Mouse (Mus musculus) megakaryocyte-erythroid progenitor cell, adult 5-6 weeks (primary cell): ENCODE data around the gene Dnajc12. TPM values are rescaled to one million over a fixed set of nuclear protein-coding genes. Genes with fewer than 3 reads are reported as not detected.
A peak's percentile ranks its signal among the peaks of the same experiment; 100 is the strongest.
"Not testable (repeated sequence)": the region's sequence is repeated elsewhere in the genome, so short reads cannot be mapped to it uniquely, and the experiment has no call there.

ENCODE experiments used
- ATAC-seq: replicated peaks from 2 replicates; pipeline ENCODE4 v1.8.0; 2016; ENCODE audit warnings: mild to moderate bottlenecking, inconsistent platforms; ENCODE audit not compliant: severe bottlenecking, poor library complexity, low FRiP score, low TSS enrichment
- total RNA-seq, 2 experiments: library from RNA; stranded (forward) in 1 of 2; stranded (reverse) in 1 of 2; fragments of 200-1000, 215-1000 nt in 1 of 2; fragments of >200 nt in 1 of 2; fragmentation: Nextera tagmentation in 1 of 2; gene quantifications; 2 replicates each; pipeline ENCODE4 v1.2.3; 2014 to 2017

Gene Dnajc12
- total RNA-seq, 2 experiments from 2014 or later: 0.68 to 2.8 TPM

- peak; percentile 26 for ATAC-seq
Measured at GRCm38 (mm10) chr10:63381498-63382280, 554 bp upstream of the Dnajc12 start, which contains the start of gene Sirt1. TSS of gene Sirt1 (minus strand) at chr10:63381704.

GRCm38 (mm10) chr10:63385897-63386296 is 3.7 kb downstream of the Dnajc12 start:
- not testable (repeated sequence) for ATAC-seq

- peak; percentile 87 for ATAC-seq
Measured at GRCm38 (mm10) chr10:63386444-63386843, 4.2 kb downstream of the Dnajc12 start.

- no peak for ATAC-seq
Measured at GRCm38 (mm10) chr10:63386991-63387390, 4.7 kb downstream of the Dnajc12 start.

DNA sequence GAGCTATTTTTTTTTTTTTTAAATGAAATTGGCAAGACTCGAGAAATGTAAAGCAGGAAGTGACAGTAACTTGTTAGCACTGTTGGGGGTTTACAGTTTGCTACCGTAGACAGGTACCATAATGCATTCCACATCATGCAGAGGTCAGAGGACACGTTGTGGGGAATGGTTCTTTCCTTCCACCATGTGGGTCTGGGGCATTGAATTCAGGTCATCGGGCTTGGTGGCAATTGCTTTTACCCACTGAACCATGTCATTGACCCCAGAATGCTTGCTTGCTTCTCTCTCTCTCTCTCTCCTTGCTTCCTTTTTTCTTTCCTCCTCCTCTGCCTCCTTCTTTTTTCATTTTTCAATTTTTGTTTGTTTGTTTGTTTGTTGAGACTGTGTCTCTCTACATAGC is 6.7 kb downstream of the Dnajc12 start:
- ATAC-seq: no peak

DNA sequence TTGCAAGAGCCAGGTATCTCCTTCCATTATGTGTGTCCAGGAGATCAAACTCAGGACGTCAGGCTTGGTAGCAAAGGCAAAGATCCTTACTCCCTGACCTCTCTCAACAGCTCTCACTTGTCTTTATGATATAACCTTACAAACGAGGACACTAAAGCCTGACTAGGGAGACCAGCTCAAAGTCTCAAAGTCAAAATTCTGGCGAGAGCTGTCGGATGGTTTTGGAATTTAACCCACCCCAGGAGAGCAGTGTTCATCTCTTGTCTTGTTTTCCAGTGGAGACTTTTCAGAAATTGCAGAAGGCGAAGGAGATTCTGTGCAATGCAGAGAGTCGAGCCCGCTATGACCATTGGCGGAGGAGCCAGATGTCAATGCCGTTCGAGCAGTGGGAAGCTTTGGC is 14.7 kb downstream of the Dnajc12 start:
- ATAC-seq: no peak

DNA sequence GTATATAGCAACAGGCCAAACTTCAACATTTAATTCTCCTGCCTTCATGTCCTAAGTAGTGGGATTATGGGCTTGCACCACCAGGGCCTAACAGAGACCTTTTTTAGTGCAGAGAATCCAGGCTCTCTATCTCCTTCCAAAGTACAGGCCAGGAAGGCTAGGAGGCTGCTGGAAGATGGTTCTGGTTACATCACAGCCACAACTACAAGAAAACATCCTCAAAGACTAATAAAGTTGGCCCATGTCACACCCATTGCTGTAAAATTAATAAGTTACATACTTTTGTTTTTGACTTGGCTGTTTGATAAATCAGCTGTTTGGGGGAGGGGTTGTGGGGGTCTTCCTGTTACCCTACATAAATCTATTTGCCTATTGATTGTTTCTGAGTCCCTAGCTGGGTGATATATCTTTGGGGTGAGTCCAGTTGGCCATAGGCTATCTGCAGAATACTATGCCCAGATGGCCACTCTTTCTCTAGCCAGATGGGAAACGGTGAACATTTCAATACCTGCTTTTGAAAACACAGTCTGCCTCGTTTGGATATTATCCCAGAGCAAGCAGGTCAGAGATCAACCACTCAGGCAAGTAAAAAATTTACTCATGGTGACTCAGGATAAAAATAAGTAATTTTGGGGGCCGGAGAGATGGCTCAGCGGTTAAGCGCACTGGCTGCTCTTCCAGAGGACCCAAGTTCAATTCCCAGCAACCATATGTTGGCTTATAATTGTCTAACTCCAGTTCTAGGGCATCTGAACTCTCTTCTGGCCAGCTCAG is 20.7 kb downstream of the Dnajc12 start:
- no peak for ATAC-seq

- ATAC-seq: no peak
Measured at GRCm38 (mm10) chr10:63403636-63404035, 21.4 kb downstream of the Dnajc12 start.

DNA sequence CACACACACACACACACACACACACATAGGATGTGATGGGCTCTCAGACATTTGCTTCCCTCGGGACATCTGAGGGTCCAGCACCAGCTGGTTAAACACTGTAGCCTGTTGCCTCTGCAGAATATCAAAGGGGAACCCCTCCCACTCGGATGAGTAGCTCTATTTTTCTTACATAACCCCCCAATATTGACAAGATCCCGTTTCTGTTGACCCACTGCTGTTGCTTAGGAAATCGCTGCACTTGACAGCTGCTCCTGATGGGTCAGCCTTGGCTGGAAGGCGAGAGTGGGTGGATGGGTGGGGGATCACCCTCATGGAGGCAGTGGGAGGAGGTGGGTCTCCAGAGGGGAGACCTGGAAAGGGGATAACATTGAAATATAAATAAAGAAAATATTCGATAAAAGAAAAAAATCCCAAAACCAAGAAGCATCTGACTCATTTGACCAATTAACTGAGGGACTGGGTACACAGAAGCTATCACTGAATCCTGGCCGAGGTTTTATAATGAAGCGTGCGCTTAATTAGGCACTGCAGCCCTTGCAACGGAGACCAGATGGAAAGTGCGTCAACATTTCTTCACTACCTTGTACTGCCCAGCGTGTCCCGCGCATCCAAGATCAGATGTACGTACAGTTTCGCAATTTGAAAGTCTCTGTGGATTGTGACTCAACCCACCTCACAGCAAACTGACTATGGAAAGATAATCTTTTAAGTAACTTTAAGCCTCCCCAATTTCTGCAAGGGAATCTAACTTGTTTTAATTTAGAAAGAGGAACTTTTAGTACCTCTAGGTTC is 28.1 kb downstream of the Dnajc12 start:
- ATAC-seq: no peak

DNA sequence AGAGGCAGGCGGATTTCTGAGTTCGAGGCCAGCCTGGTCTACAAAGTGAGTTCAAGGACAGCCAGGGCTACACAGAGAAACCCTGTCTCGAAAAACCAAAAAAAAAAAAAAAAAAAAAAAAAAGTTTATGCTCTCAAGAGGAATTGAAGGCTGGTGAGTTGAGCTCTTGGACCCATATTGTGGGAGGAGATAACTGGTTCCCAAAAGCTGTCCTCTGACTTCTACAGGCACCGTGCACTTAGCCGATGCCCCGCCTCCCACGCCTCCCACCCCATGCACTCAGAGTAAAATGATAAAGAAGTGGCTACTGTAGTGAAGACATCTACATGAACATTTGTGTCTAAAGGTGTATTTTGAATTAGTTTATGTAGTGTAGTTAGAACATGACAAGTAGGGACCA is 29.4 kb downstream of the Dnajc12 start:
- not testable (repeated sequence) for ATAC-seq

GRCm38 (mm10) chr10:63412756-63413155 is 30.5 kb downstream of the Dnajc12 start:
- no peak for ATAC-seq

DNA sequence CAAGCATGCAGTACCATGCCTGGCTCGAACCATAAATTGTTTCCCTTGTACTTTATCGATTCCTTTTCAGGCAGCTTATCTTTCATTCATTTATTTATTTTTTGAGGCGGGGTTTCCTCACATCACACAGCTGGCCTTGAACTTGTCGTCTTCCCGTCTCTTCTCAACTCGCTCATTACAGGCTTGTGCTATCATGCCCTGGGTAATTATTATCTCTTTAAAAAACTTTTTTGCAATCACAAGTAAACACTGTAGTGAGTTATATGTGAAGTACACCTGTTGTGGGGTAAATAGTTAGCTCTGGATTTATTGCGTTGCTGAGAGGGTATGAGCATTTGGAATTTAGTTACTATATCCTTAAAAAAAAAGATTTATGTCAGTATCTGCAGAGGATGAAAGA is 33.0 kb downstream of the Dnajc12 start:
- no peak for ATAC-seq

DNA sequence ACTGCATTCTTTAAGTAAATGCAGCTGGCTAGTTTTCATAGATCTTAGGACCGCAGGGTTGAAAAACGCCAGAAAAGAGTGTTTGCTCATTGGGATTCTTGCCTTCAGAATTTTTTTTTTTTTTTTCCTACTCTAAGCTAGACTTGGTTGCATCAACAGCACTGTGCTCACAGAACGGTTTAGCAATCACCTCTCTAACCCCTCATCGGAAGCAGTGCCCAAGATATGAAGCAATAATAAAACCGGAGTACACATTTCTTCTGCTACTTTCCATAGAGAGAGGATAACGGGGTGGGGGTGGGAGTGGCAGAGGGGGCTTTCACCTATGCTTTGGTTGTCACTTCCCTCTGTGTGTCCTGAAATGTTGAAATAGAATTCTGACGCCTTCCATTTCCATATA is 33.6 kb downstream of the Dnajc12 start:
- ATAC-seq: no peak

GRCm38 (mm10) chr10:63417061-63417460 is 34.8 kb downstream of the Dnajc12 start:
- ATAC-seq: no peak

DNA sequence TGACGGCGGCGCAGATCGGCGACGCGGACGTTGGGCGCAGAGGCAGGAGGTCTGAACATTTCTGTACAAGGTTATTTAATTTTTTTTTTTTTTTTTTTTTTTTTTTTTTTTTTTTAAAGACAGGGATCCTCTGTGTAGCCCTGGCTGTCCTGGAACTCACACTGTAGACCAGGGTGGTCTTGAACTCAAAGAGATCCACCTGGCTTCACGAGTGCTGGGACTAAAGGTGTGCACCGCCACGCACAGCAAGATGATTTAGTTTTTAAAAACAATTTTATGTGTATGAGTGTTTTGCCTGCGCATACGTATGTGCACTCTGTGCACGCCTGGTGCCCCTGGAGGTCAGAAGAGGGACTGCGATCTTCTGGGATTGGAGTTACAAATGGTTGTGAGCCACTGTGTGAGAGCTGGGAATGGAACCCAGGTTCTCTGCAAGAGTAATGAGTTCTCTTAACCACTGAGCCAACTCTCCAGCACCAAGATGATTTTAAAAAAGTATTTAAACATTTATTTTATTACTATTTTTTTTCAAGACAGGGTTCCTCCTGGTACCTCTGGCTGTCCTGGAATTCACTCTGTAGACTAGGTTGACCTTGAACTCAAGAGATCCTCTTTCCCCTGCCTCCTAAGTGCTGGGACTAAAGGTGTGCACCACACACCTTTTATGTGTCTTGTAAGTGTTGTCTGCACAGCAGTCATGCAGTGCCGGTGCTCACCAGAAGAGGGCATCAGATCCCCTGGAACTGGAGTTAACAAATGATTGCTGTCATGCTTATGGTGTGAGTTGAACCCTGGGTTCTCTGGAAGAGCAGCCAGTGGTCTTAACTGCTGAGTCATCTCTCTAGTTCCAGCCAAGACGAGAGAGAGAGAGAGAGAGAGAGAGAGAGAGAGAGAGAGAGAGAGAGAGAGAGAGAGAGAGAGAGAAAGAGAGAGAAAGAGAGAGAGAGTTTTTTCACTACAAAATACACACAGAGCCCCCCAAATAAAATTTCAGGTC is 39.8 kb downstream of the Dnajc12 start, which contains the start of gene Gm7075:
TSS of gene Gm7075 (minus strand) at position 51 of the 997 bp plus-strand sequence.
- peak; percentile 61 for ATAC-seq

- no peak for ATAC-seq
Measured at GRCm38 (mm10) chr10:63422736-63422992, 40.4 kb downstream of the Dnajc12 start.

DNA sequence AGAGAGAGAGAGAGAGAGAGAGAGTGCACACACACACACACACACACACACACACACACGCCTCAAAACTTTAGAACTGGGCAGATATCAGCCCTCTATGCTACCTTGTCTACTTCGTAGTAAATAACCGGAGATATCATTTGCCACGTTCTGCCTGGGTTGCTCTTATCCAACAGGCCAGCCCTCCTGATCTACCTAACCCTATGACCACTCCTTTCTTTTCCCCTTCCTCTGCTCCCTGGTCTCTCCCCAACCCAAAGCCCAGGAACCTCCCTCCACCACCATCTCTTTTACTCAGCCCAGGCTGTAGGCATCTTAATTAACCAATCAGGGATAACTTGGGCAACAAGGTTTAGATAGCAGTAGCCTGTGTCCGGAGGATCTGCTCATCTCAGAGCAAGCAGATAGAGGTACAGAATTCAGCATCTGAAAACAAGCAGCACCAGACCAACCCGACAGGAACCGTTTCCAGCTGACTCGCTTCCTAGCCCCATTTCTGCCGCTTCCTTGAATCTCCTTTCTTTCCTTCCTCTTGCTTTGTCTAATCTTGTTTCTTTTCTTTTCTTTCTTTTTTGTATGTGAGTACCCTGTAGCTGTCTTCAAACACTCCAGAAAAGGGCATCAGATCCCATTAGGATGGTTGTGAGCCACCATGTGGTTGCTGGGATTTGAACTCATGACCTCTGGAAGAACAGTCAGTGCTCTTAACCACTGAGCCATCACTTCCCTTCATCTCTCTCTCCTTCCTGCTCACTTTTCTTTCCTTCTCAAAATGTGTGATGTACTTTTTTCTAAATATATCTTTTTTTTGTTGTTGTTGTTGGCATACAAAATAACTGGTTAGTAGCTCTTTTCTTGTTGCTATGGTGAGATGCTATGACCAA is 41.6 kb downstream of the Dnajc12 start:
- peak; percentile 66 for ATAC-seq

DNA sequence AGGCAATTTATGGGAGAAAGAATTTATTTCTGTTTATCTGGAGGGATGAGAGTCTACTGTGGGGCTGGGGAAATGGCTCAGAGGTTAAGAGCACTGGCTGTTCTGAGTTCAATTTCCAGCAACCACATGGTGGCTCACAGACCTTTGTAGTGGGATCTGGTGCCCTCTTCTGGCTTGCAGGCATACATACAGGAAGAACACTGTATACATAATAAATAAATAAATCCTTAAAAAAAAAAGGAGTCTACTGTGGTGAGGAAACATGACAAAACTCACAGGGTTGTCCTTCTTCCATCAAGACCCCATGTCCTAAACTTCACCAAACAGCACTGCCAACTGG is 42.2 kb downstream of the Dnajc12 start:
- ATAC-seq: no peak
